Mouse (Mus musculus) liver, embryonic 11.5 days (tissue): ENCODE measurements at regions not wholly inside any gene's neighbourhood (a gene's known extent, or its start where the extent isn't known, plus 50 kb on each side); places are given as distances from the start of the nearest gene placed in this dataset.

Source experiments
- ATAC-seq: fragments of 200-750 bp; cut with Nextera tagmentation; replicated peaks from 2 replicates; pipeline ENCODE4 v1.8.0; 2017; ENCODE audit warnings: moderate number of reproducible peaks, mild to moderate bottlenecking, moderate TSS enrichment, moderate library complexity; ENCODE audit not compliant: low FRiP score
- DNase-seq: peaks from one replicate; pipeline ENCODE4 v3.0.0-alpha.2; 2017; ENCODE audit warnings: low spot score
- H3K27ac ChIP-seq: fragments of 300-500 bp; sonication (generic); 2 replicates; pipeline ENCODE4 v1.5.1; 2014; ENCODE audit warnings: mild to moderate bottlenecking, low read depth, low read length, control low read depth
- H3K27me3 ChIP-seq: fragments of 300-500 bp; sonication (generic); replicated peaks from 2 replicates; pipeline ENCODE4 v1.6.1; 2014; ENCODE audit warnings: low read length, mixed read lengths; ENCODE audit not compliant: control insufficient read depth, insufficient read depth
- H3K36me3 ChIP-seq: fragments of 300-500 bp; sonication (generic); 2 replicates; pipeline ENCODE4 v1.6.1; 2014; ENCODE audit warnings: mild to moderate bottlenecking, low read length, moderate library complexity, mixed read lengths; ENCODE audit not compliant: control insufficient read depth, insufficient read depth
- H3K4me1 ChIP-seq: fragments of 300-500 bp; sonication (generic); replicated peaks from 2 replicates; pipeline ENCODE4 v1.6.1; 2014; ENCODE audit warnings: low read length, mixed read lengths; ENCODE audit not compliant: control insufficient read depth, insufficient read depth
- H3K4me2 ChIP-seq: fragments of 300-500 bp; sonication (generic); 2 replicates; pipeline ENCODE4 v1.6.1; 2014; ENCODE audit warnings: mild to moderate bottlenecking, control low read depth, moderate library complexity
- H3K4me3 ChIP-seq: fragments of 300-500 bp; sonication (generic); 2 replicates; pipeline ENCODE4 v1.5.1; 2014; ENCODE audit warnings: low read depth, low read length, control low read depth
- H3K9ac ChIP-seq: fragments of 300-500 bp; sonication (generic); 2 replicates; pipeline ENCODE4 v1.6.1; 2014; ENCODE audit warnings: low read depth, low read length, control low read depth
- H3K9me3 ChIP-seq: fragments of 300-500 bp; sonication (generic); 2 replicates; pipeline ENCODE4 v1.6.1; 2016; ENCODE audit warnings: low read length, inconsistent platforms, mixed read lengths; ENCODE audit not compliant: control insufficient read depth
- WGBS: fragments of 180-500 bp; shearing (Covaris S2); extraction: QIAGEN DNeasy Blood & Tissue Kit; methylation state at CpG from one replicate; pipeline ENCODE4 v1.1.7; 2014; 5-methylcytosine and 5-hydroxymethylcytosine counted together

- ATAC-seq, result no peak
- Histone ChIP-seq H3K36me3 (no peaks in the 10 kb centered on the region), H3K4me3 (no peak overlapping the region), H3K9me3 (no peaks in the 10 kb centered on the region), H3K9ac (no peak overlapping the region), H3K27ac (no peak overlapping the region), H3K4me1 (no peaks in the 10 kb centered on the region), H3K27me3 (no peaks in the 10 kb centered on the region), H3K4me2 (no peak overlapping the region)
- WGBS, result 74% methylated on average over 4 of the region's 4 CpGs
- DNase-seq, result no peak
Measured at GRCm38 (mm10) chr19:26994586-26995352, 109.1 kb downstream of the Gm815 start.

DNA sequence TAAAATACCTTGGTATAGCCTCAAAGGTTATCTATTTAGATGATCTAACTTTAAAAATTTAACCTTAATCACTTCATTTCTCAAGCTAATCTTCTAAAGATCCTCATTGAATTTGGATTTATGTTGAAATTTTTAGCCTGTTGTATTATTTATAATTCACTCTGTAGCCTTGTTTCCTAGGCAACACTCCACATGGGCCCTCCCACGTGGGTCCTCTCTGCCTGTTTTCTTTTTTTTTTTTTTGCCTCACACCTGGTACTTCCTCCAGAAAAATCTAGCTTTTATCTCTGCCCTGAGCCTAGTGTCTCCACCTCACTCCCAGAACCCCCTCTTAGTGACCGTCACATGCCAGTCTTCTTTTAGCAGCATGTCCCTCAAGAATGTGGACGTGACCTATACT is 113.9 kb downstream of the Gm815 start:
- no peak overlapping the region for H3K4me2 ChIP-seq
- ATAC-seq (no peak), DNase-seq (no peak)
- no peaks in the 10 kb centered on the region for H3K9me3 ChIP-seq
- no peak overlapping the region for H3K4me3 ChIP-seq
- H3K36me3 ChIP-seq, result no peaks in the 10 kb centered on the region
- no peak overlapping the region for H3K9ac ChIP-seq
- H3K27ac ChIP-seq, result no peak overlapping the region
- WGBS, result 72% methylated on average over 3 of the region's 3 CpGs
- H3K4me1 ChIP-seq, result no peaks in the 10 kb centered on the region
- no peaks in the 10 kb centered on the region for H3K27me3 ChIP-seq

GRCm38 (mm10) chr19:27021930-27022329 is 136.2 kb downstream of the Gm815 start:
- no peak overlapping the region for H3K9ac ChIP-seq
- H3K4me1 ChIP-seq, result no peaks in the 10 kb centered on the region
- no peak overlapping the region for H3K27ac ChIP-seq
- DNase-seq (no peak), ATAC-seq (no peak)
- H3K4me3 ChIP-seq, result no peak overlapping the region
- WGBS, result 92% methylated on average over 3 of the region's 3 CpGs
- no peaks in the 10 kb centered on the region for H3K36me3 ChIP-seq
- H3K9me3 ChIP-seq, result no peaks in the 10 kb centered on the region
- H3K4me2 ChIP-seq, result no peak overlapping the region
- H3K27me3 ChIP-seq, result no peaks in the 10 kb centered on the region

DNA sequence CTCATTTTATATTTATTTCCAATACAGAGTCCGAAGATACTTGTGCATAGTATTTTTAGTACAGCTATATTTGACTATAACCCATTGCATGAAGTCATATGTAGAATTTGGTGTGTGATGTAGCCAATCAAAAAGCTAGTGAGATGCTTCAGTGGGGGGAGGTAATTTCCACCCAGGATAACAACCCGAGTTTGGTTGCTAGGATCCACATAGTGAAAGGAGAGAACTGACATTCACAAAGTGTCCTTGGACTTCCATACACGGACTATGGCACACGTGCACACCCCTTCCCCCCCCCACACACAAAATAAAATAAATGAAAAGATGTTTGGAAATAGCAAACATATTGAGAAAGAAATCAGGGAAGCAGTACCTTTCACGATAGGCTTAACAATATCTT is 137.2 kb downstream of the Gm815 start:
- WGBS, result 79% methylated on average over 5 of the region's 5 CpGs
- H3K27me3 ChIP-seq, result no peaks in the 10 kb centered on the region
- no peak for ATAC-seq

GRCm38 (mm10) chr19:27028834-27029233 is 143.2 kb downstream of the Gm815 start:
- ATAC-seq (no peak), DNase-seq (no peak)
- Histone ChIP-seq H3K36me3 (no peaks in the 10 kb centered on the region), H3K27me3 (no peaks in the 10 kb centered on the region), H3K4me3 (no peak overlapping the region), H3K4me2 (no peak overlapping the region), H3K9ac (no peak overlapping the region), H3K4me1 (no peaks in the 10 kb centered on the region), H3K9me3 (no peaks in the 10 kb centered on the region), H3K27ac (no peak overlapping the region)
- WGBS, result 52% methylated on average over 1 of the region's 1 CpGs

More for the DNA sequence above, 137.2 kb downstream of the Gm815 start:
- no peaks in the 10 kb centered on the region for H3K4me1 ChIP-seq
- H3K4me3 ChIP-seq, result no peak overlapping the region
- H3K36me3 ChIP-seq, result no peaks in the 10 kb centered on the region
- H3K27ac ChIP-seq, result no peak overlapping the region
- H3K9ac ChIP-seq, result no peak overlapping the region
- H3K4me2 ChIP-seq, result no peak overlapping the region
- no peak for DNase-seq
- H3K9me3 ChIP-seq, result no peaks in the 10 kb centered on the region

DNA sequence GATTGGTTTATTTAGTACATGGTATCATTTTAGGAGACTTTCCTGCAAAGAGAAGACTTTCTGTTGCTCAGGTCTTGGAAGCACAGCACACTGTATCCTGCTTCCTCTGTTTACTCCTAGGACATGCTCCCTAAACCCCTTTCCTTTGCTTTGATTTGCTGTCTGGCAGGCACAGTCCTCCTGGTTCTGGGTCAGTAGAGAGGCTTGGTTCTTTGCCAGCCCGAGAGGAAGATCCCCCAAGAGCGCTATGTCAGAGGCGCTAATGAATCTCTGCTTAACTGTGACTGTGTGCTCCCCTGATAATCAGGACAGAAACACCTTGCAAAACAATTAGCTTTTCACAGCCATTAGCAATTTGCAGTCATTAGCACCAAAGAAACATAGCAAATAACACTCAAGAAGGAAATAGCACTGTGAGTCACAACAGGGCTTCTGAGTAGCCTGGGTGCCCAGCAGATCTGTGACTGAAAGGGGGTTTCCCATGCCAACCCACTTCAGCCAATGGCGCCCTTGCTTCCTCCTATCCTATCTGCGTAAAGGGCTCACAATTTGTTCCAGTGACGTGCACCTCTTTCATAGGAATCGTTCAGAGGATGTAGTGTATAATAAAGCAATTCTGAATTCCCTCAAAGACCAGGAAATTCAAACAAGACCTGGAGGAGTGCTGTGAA is 145.5 kb downstream of the Gm815 start:
- Histone ChIP-seq H3K27me3 (no peaks in the 10 kb centered on the region), H3K9me3 (no peaks in the 10 kb centered on the region), H3K4me1 (no peaks in the 10 kb centered on the region), H3K27ac (no peak overlapping the region), H3K36me3 (no peaks in the 10 kb centered on the region), H3K4me3 (no peak overlapping the region), H3K4me2 (no peak overlapping the region), H3K9ac (no peak overlapping the region)
- no peak for ATAC-seq
- DNase-seq, result no peak
- WGBS, result 52% methylated on average over 7 of the region's 7 CpGs

GRCm38 (mm10) chr19:27032621-27033020 is 146.9 kb downstream of the Gm815 start:
- H3K27me3 ChIP-seq, result no peaks in the 10 kb centered on the region
- ATAC-seq (no peak), DNase-seq (no peak)
- H3K4me3 ChIP-seq, result no peak overlapping the region
- H3K4me1 ChIP-seq, result no peaks in the 10 kb centered on the region
- H3K36me3 ChIP-seq, result no peaks in the 10 kb centered on the region
- 68% methylated on average over 5 of the region's 5 CpGs for WGBS
- H3K9me3 ChIP-seq, result no peaks in the 10 kb centered on the region
- no peak overlapping the region for H3K27ac ChIP-seq
- H3K9ac ChIP-seq, result no peak overlapping the region
- no peak overlapping the region for H3K4me2 ChIP-seq

DNA sequence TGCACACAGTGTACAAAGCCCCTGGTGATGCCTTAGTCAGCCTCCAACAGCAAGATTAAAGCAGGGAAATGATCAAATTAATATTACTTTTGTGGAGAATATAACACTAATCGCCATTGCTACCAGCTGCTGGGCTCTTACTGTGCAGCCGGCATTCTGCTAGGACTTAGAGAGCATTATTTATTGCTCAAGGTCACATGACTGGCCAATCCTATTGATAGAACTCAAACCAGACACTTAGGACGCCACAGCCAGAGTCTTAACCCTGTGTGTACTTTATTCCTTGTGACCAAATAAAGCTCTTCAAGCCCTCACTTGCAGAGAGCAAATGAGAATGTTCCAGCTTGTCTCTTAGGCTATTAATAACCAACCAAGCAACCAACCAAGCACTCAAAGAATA is 152.6 kb downstream of the Gm815 start:
- DNase-seq, result no peak
- Histone ChIP-seq H3K4me3 (no peak overlapping the region), H3K9ac (no peak overlapping the region), H3K36me3 (no peaks in the 10 kb centered on the region), H3K27me3 (no peaks in the 10 kb centered on the region), H3K9me3 (no peaks in the 10 kb centered on the region), H3K4me2 (no peak overlapping the region), H3K27ac (no peak overlapping the region), H3K4me1 (no peaks in the 10 kb centered on the region)
- 51% methylated on average over 3 of the region's 3 CpGs for WGBS
- ATAC-seq, result no peak
